Mouse (Mus musculus): ENCODE measurements around the gene Mt4.

- TF ChIP-seq POLR2A (IDR thresholded peaks at IDR 0.05; ENCODE audit: borderline replicate concordance, insufficient read depth, low read length) = no peak
- no peak for TF ChIP-seq CTCF (IDR thresholded peaks at IDR 0.05; ENCODE audit: borderline replicate concordance, insufficient read depth, low read depth, low read length)
Observed at GRCm38 (mm10) chr8:94150925-94151324, 13.9 kb downstream of the Mt4 start.
